Mouse (Mus musculus) hindbrain, postnatal 0 days (tissue): ENCODE results near the gene Slc47a2. TPM values are rescaled to one million over a fixed set of nuclear protein-coding genes. Genes with fewer than 3 reads are reported as not detected.

Source experiments
- ATAC-seq: fragments of 200-750 bp; cut with Nextera tagmentation; 2 replicates; pipeline ENCODE4 v1.8.0; 2017; ENCODE audit warnings: mild to moderate bottlenecking, moderate TSS enrichment, moderate library complexity
- DNase-seq: peaks from one replicate; pipeline ENCODE4 v3.0.0-alpha.2; 2015; ENCODE audit warnings: low spot score
- H3K27ac ChIP-seq: fragments of 300-500 bp; sonication (generic); 2 replicates; pipeline ENCODE4 v1.5.1; 2014; ENCODE audit warnings: mild to moderate bottlenecking
- H3K27me3 ChIP-seq: fragments of 300-500 bp; sonication (generic); 2 replicates; pipeline ENCODE4 v1.6.1; 2014; ENCODE audit warnings: low read length, mixed read lengths; ENCODE audit not compliant: insufficient read depth
- H3K36me3 ChIP-seq: fragments of 300-500 bp; sonication (generic); 2 replicates; pipeline ENCODE4 v1.6.1; 2014; ENCODE audit warnings: low read length, mixed read lengths; ENCODE audit not compliant: insufficient read depth
- H3K4me1 ChIP-seq: fragments of 300-500 bp; sonication (generic); 2 replicates; pipeline ENCODE4 v1.6.1; 2014; ENCODE audit warnings: antibody characterized with exemption, low read length, mixed read lengths; ENCODE audit not compliant: insufficient read depth
- H3K4me2 ChIP-seq: fragments of 300-500 bp; sonication (generic); 2 replicates; pipeline ENCODE4 v1.6.1; 2014; ENCODE audit warnings: low read depth, mild to moderate bottlenecking, low read length, moderate library complexity, mixed read lengths
- H3K4me3 ChIP-seq: fragments of 300-500 bp; sonication (generic); 2 replicates; pipeline ENCODE4 v1.5.1; 2014; ENCODE audit warnings: low read length
- H3K9ac ChIP-seq: fragments of 300-500 bp; sonication (generic); replicated peaks from 2 replicates; pipeline ENCODE4 v1.6.1; 2014; ENCODE audit warnings: mild to moderate bottlenecking, low read length, moderate library complexity, mixed read lengths
- H3K9me3 ChIP-seq: fragments of 300-500 bp; sonication (generic); 2 replicates; pipeline ENCODE4 v1.6.1; 2016; ENCODE audit warnings: low read length, mixed read lengths
- CTCF ChIP-seq: IDR thresholded peaks from 2 replicates; pipeline ENCODE4 v1.5.1; 2016; ENCODE audit warnings: antibody characterized with exemption, control low read depth, low read depth
- WGBS: fragments of 180-500 bp; shearing (Covaris S2); extraction: QIAGEN DNeasy Blood & Tissue Kit; methylation state at CpG from one replicate; pipeline ENCODE4 v1.1.7; 2014; 5-methylcytosine and 5-hydroxymethylcytosine counted together
- polyA plus RNA-seq: library from polyadenylated mRNA; unstranded; fragments of >200 nt; fragmentation: Nextera tagmentation; extraction: Ambion mirVana; gene quantifications from 2 replicates; pipeline ENCODE4 v1.2.1, GENCODE M21; 2015
- total RNA-seq: library from RNA; depleted of rRNA; stranded (reverse); fragments of >200 nt; gene quantifications from 2 replicates; pipeline ENCODE4 v1.2.3, GENCODE M21; 2014

Gene Slc47a2
- total and polyA plus RNA-seq, 2 experiments from 2014 or later = 0.16 to 0.21 TPM

GRCm38 (mm10) chr11:61356600-61356999, 13.9 kb upstream of the Slc47a2 start:
- Histone ChIP-seq H3K4me3 (no peak overlapping the region), H3K4me1 (no peaks in the 10 kb centered on the region), H3K4me2 (no peak overlapping the region), H3K27me3 (no peaks in the 10 kb centered on the region), H3K9ac (no peak overlapping the region), H3K9me3 (no peaks in the 10 kb centered on the region), H3K36me3 (no peaks in the 10 kb centered on the region), H3K27ac (no peak overlapping the region)
- WGBS = 89% methylated on average over 9 of the region's 9 CpGs
- ATAC-seq = no peak
- TF ChIP-seq CTCF = no peak
- DNase-seq = no peak

- Histone ChIP-seq H3K4me3 (no peak overlapping the region), H3K4me2 (no peak overlapping the region), H3K27me3 (no peaks in the 10 kb centered on the region), H3K27ac (no peak overlapping the region), H3K36me3 (no peaks in the 10 kb centered on the region), H3K9me3 (no peaks in the 10 kb centered on the region), H3K4me1 (no peaks in the 10 kb centered on the region), H3K9ac (no peak overlapping the region)
- 78% methylated on average over 6 of the region's 6 CpGs for WGBS
- TF ChIP-seq CTCF = no peak
- ATAC-seq (no peak), DNase-seq (no peak)
These were observed 13.5 kb upstream of the Slc47a2 start for GRCm38 (mm10) chr11:61356111-61356510.

GRCm38 (mm10) chr11:61355351-61355750, 12.7 kb upstream of the Slc47a2 start:
- TF ChIP-seq CTCF = no peak
- Histone ChIP-seq H3K27ac (no peak overlapping the region), H3K4me2 (no peak overlapping the region), H3K27me3 (no peaks in the 10 kb centered on the region), H3K36me3 (no peaks in the 10 kb centered on the region), H3K9me3 (no peaks in the 10 kb centered on the region), H3K4me1 (no peaks in the 10 kb centered on the region), H3K9ac (no peak overlapping the region), H3K4me3 (no peak overlapping the region)
- ATAC-seq (no peak), DNase-seq (no peak)
- WGBS = 82% methylated on average over 5 of the region's 5 CpGs

GRCm38 (mm10) chr11:61354346-61354745, 11.7 kb upstream of the Slc47a2 start:
- no peak for ATAC-seq
- WGBS = 86% methylated on average over 6 of the region's 6 CpGs
- Histone ChIP-seq H3K27me3 (no peaks in the 10 kb centered on the region), H3K9me3 (no peaks in the 10 kb centered on the region), H3K9ac (no peak overlapping the region), H3K36me3 (no peaks in the 10 kb centered on the region), H3K27ac (no peak overlapping the region), H3K4me1 (no peaks in the 10 kb centered on the region), H3K4me3 (no peak overlapping the region), H3K4me2 (no peak overlapping the region)
- DNase-seq = no peak
- TF ChIP-seq CTCF = no peak

- Histone ChIP-seq H3K27ac (no peak overlapping the region), H3K27me3 (no peaks in the 10 kb centered on the region), H3K36me3 (no peaks in the 10 kb centered on the region), H3K4me3 (no peak overlapping the region), H3K4me1 (no peaks in the 10 kb centered on the region), H3K4me2 (no peak overlapping the region), H3K9ac (no peak overlapping the region), H3K9me3 (no peaks in the 10 kb centered on the region)
- TF ChIP-seq CTCF = no peak
- DNase-seq (no peak), ATAC-seq (no peak)
- 75% methylated on average over 2 of the region's 2 CpGs for WGBS
These were observed 10.4 kb upstream of the Slc47a2 start for GRCm38 (mm10) chr11:61353038-61353437.

- Histone ChIP-seq H3K4me2 (no peak overlapping the region), H3K27ac (no peak overlapping the region), H3K9me3 (no peaks in the 10 kb centered on the region), H3K27me3 (no peaks in the 10 kb centered on the region), H3K4me1 (no peaks in the 10 kb centered on the region), H3K36me3 (no peaks in the 10 kb centered on the region), H3K4me3 (no peak overlapping the region), H3K9ac (no peak overlapping the region)
- DNase-seq = no peak
- 61% methylated on average over 9 of the region's 9 CpGs for WGBS
- no peak for ATAC-seq
- TF ChIP-seq CTCF = 0 out of 2 replicates have a peak, but pooled peaks have one; percentile 12
These were observed 9.5 kb upstream of the Slc47a2 start for GRCm38 (mm10) chr11:61352138-61352651.

- Histone ChIP-seq H3K27ac (no peak overlapping the region), H3K4me1 (no peaks in the 10 kb centered on the region)
- 12% methylated on average over 8 of the region's 8 CpGs for WGBS
These were observed 6.7 kb upstream of the Slc47a2 start for GRCm38 (mm10) chr11:61349337-61349736.

More at GRCm38 (mm10) chr11:61349337-61349736, 6.7 kb upstream of the Slc47a2 start:
- ATAC-seq = no peak
- Histone ChIP-seq H3K4me2 (no peak overlapping the region), H3K4me3 (no peak overlapping the region), H3K36me3 (no peaks in the 10 kb centered on the region), H3K9ac (no peak overlapping the region), H3K27me3 (no peaks in the 10 kb centered on the region), H3K9me3 (no peaks in the 10 kb centered on the region)
- peak; percentile 59 for DNase-seq
- peak; percentile 78 for TF ChIP-seq CTCF
